15 mouse cellular contexts compared by ENCODE assay signal in genomic region chr5:73729646-73730045, GRCm38 (mm10).
DNase-seq lines count a peak whose midpoint lies in the region; ATAC-seq lines count a peak whose summit lies in the region.
"Had no signal": no experiment of that assay in that cellular context is flagged by ENCODE, and none has a peak within 500 bp of the region (broad histone marks: within the 10 kb centered on the region; RNA-seq: fewer than 3 reads in every experiment).

No protein-coding gene starts in this region.

- H3K9me3 ChIP-seq in kidney, embryonic 14.5 days (ENCODE audit: control insufficient read depth, low read length): no peaks in the 10 kb centered on the region
- H3K9me3 ChIP-seq in limb, embryonic 10.5 days (replicated peaks): no peaks in the 10 kb centered on the region
- H3K9me3 ChIP-seq: embryonic facial prominence, embryonic 15.5 days; G1E; limb, embryonic 13.5 days; midbrain, embryonic 12.5 days had no signal

- peak; percentile 13; the same call in 1 of the 2 replicates for ATAC-seq in frontal cortex, adult (ENCODE audit: low TSS enrichment)
- no peak for ATAC-seq in kidney, embryonic 14.5 days (ENCODE audit: low FRiP score, low TSS enrichment)
- no peak for ATAC-seq in granulocyte monocyte progenitor cell, adult 5-6 weeks (replicated peaks; ENCODE audit: poor library complexity, severe bottlenecking)
- ATAC-seq: forebrain, embryonic 14.5 days; hindbrain, embryonic 16.5 days had no signal

- H3K9ac ChIP-seq in kidney, embryonic 14.5 days (ENCODE audit: low read depth, low read length): no peak overlapping the region
- H3K9ac ChIP-seq: embryonic facial prominence, embryonic 15.5 days; limb, embryonic 13.5 days; midbrain, embryonic 12.5 days had no signal

- 68% methylated on average over 13 of the region's 13 CpGs for WGBS in kidney, embryonic 14.5 days
- 87% methylated on average over 13 of the region's 13 CpGs for WGBS in limb, embryonic 10.5 days

- no peak overlapping the region for H3K27ac ChIP-seq in kidney, embryonic 14.5 days (ENCODE audit: low read depth, low read length)
- peak overlapping the region; percentile 21; the same call in 1 of the 2 replicates for H3K27ac ChIP-seq in limb, embryonic 10.5 days
- H3K27ac ChIP-seq: embryonic facial prominence, embryonic 15.5 days; heart, adult 2 months; midbrain, embryonic 12.5 days had no signal

- H3K4me1 ChIP-seq in kidney, embryonic 14.5 days (ENCODE audit: control insufficient read depth, insufficient read depth, low read length): 0 out of 2 replicates have a peak, but pooled peaks cover 10% of the 10 kb centered on the region
- peaks cover 59% of the 10 kb centered on the region for H3K4me1 ChIP-seq in limb, embryonic 10.5 days

- no peaks in the 10 kb centered on the region for H3K27me3 ChIP-seq in kidney, embryonic 14.5 days (ENCODE audit: control insufficient read depth, insufficient read depth, low read length)
- no peaks in the 10 kb centered on the region for H3K27me3 ChIP-seq in limb, embryonic 10.5 days (ENCODE audit: low read depth, poor library complexity, severe bottlenecking)
- H3K27me3 ChIP-seq: embryonic facial prominence, embryonic 15.5 days; limb, embryonic 13.5 days; midbrain, embryonic 12.5 days had no signal

- H3K4me3 ChIP-seq in kidney, embryonic 14.5 days (ENCODE audit: low read length): no peak overlapping the region
- no peak overlapping the region for H3K4me3 ChIP-seq in limb, embryonic 10.5 days
- H3K4me3 ChIP-seq: embryonic facial prominence, embryonic 15.5 days; heart, adult 2 months; limb, embryonic 13.5 days; midbrain, embryonic 12.5 days had no signal

- DNase-seq in frontal cortex, postnatal 36 days (ENCODE audit: low spot score in 2 of 2): no peak
- DNase-seq in kidney, postnatal 36 days: peak; percentile 3 to 17
- DNase-seq in limb, embryonic 10.5 days (ENCODE audit: low spot score): no peak
- DNase-seq in testis, postnatal 14 days (ENCODE audit: low spot score): peak; percentile 28
- DNase-seq in left cerebral cortex, adult 9 months (ENCODE audit: low spot score in 2 of 2): no peak

- H3K4me2 ChIP-seq in kidney, embryonic 14.5 days (replicated peaks; ENCODE audit: low read depth, low read length): no peak overlapping the region
- H3K4me2 ChIP-seq: embryonic facial prominence, embryonic 15.5 days; limb, embryonic 13.5 days; midbrain, embryonic 12.5 days had no signal

- no peaks in the 10 kb centered on the region for H3K36me3 ChIP-seq in kidney, embryonic 14.5 days (ENCODE audit: control insufficient read depth, insufficient read depth, low read length)
- no peaks in the 10 kb centered on the region for H3K36me3 ChIP-seq in limb, embryonic 10.5 days
- H3K36me3 ChIP-seq: embryonic facial prominence, embryonic 15.5 days; G1E; limb, embryonic 13.5 days; midbrain, embryonic 12.5 days had no signal

Comparison
In these comparisons a context has a peak if more than half of its experiments do, and no peak if none do; other contexts are left out.
1. DNase-seq: peak in kidney, postnatal 36 days (2 of 2) and testis, postnatal 14 days (single experiment); none in frontal cortex, postnatal 36 days (0 of 2), limb, embryonic 10.5 days (single experiment) and left cerebral cortex, adult 9 months (0 of 2).